Mouse (Mus musculus): ENCODE data around the gene Cacna1d.

Cacna1d gene

GRCm38 (mm10) chr14:30363487-30364167, 127.6 kb downstream of the Cacna1d start:
- DNase-seq, result no peak

GRCm38 (mm10) chr14:30362370-30362769, 128.9 kb downstream of the Cacna1d start:
- no peak for DNase-seq

GRCm38 (mm10) chr14:30360478-30360877, 130.8 kb downstream of the Cacna1d start:
- no peak for DNase-seq

DNA sequence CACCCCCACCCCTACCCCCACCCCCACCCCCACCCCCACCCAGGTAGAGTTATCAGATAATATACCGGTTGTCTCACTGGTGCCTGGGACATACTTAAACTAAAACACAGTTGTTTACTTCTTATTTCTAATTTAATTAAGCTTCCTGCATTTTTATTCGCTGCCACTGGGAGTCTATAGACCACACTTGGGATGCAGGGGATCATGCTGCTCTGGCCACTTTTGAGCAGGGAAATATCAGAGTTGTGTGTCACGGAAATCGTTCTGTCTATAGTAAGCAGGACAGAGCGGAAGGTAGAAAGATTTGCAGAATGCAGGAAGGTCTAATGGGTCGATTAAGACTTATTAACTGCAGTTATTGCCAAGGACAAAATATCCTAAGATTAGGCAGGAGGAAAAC, 131.3 kb downstream of the Cacna1d start:
- DNase-seq, result no peak

GRCm38 (mm10) chr14:30358028-30358427, 133.2 kb downstream of the Cacna1d start:
- no peak for DNase-seq

- no peak for DNase-seq
These were observed 134.8 kb downstream of the Cacna1d start for GRCm38 (mm10) chr14:30356456-30356855.

DNA sequence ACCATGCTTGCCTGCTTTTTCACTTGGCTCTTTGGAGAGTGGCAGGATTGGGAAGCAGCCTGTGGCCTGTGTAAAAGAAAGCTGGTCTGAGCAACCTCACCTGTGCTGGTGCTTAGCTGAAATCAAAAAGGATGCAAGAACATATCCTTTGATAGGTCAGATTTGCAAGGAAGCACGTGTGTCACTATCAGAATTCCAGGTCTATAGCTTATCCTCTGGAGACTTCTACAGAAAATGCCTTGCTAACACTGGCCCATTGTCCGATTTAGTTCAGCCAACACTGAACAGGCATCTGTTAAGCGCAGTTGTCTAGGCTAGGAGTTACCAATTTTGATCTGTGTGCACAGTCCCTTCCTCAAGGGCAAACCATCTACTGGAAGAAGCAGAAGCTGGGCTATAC, 136.5 kb downstream of the Cacna1d start:
- DNase-seq, result no peak

GRCm38 (mm10) chr14:30354127-30354463, 137.2 kb downstream of the Cacna1d start:
- no peak for DNase-seq

DNA sequence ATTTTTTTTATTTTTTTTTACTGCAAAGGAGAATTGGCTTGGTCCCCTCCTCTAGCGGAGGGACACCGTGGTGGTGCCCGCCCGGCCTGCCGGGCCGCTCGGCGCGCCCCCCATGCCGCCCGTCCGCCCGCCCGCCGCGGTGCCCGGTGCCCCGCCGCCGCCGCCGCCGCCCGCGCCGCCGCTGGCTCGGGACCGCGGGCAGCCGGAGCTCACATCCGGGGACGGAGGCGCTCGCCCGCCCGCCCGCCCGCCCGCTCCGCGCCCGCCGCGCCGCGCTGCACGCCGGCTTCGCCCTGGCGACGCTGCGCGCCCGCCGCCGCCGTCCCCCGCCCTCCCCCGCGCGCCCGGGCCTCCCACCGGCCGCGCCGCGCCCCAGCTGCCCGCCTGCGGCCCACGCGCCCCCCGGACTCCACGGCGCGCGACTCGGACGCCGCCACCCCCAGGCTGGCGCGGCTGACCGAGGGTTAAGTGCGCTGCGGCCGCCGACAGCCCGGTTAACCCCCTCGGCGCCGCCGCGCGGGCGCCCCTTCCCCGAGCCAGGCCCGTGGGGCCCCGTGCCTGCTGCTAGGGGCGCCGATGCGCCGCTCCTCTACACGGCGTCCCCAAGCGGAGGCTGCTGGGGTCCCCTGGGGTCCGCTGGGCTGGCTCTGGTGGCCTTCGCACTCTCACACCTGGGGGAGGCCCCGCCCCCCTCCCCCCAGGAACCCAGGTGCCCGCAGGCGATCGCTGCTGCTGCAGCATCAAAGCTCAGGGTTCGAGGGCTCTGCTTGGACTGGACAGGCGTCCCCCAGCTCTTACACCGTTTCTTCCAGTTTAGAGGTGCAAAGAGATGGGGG, 137.7 kb downstream of the Cacna1d start:
- peak; percentile 78 for DNase-seq

GRCm38 (mm10) chr14:30352951-30353270, 138.3 kb downstream of the Cacna1d start:
- no peak for DNase-seq

- peak; percentile 64 for DNase-seq
These were observed 138.9 kb downstream of the Cacna1d start for GRCm38 (mm10) chr14:30352061-30352950.

GRCm38 (mm10) chr14:30350285-30350684, 141.0 kb downstream of the Cacna1d start:
- no peak for DNase-seq

- no peak for DNase-seq
These were observed 146.0 kb downstream of the Cacna1d start for GRCm38 (mm10) chr14:30344948-30345865.

- no peak for DNase-seq
These were observed 147.5 kb downstream of the Cacna1d start for GRCm38 (mm10) chr14:30343740-30344139.

- no peak for DNase-seq
These were observed 149.2 kb downstream of the Cacna1d start for GRCm38 (mm10) chr14:30341825-30342590.

DNA sequence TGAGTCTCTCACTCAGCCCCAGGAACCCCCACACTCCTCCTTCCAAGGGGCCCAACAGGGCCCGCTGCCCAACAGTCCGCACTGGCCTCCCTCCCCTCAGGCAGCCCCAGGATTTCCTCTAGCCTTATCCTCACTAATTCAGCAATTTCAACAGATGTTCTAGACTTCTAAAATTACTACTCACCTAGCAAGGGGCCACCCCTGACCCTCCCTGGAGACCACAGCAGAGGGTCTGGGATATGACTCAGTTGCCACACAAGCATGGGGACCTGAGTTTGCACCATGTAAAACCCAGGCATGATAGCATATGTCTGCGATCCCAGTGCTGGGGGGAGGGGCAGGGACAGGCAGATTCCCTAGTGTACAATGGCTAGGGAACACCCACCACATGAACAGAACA, 151.1 kb downstream of the Cacna1d start:
- DNase-seq, result no peak

GRCm38 (mm10) chr14:30331856-30332255, 159.4 kb downstream of the Cacna1d start:
- no peak for DNase-seq

DNA sequence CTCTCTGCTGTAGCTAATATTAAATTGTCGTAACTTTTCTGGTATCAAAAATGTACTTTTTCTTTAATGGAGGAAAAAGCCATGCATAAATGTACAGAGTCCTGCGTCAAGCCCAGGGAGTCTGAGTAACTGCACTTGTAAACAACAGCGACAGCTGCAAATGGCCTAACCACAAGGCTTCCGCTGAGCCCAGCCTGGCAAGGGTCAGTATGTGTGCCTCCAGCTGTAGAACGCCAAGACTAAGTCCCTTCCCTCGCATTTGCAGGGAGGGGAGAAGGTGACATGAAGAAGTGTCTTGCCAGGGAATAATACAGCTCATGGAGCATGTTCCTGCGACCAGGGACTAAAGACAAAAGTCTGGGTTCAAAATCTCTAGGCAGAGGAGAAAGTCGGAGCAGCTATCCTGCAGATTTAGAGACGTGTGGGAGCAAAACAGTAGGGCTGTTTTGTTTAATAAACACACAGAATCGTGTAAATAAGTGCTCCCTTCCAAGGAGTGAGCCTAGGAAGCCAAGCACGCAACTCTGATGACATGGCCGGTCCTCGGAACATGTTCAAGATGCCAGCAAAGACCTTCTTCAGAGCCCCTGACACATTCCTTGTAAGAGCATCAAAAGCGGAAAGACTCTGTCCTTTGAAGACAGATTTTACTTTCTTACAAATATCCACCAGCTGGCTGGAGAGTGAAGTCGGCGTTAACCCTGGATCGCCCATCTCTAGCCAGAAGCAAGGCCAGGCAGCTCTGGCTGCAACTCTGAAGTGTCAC, 160.7 kb downstream of the Cacna1d start:
- no peak for DNase-seq

DNA sequence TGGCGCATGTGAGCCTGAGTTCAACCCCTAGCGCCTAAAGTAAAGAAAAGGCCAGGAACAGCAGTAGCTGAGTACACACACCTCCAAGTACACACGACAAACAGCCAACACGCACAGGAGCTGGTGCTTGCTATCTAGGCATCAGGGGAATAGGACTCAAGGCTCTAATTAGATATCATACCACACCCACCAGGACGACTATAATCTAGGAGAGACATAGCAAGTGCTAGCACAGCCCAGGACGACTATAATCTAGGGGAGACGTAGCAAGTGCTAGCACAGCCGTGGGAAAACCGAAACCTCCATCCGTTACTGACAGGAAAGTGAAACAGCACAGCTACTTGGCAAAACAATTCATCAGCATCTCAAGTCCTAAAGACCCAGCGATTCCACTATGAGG, 162.1 kb downstream of the Cacna1d start:
- no peak for DNase-seq

DNA sequence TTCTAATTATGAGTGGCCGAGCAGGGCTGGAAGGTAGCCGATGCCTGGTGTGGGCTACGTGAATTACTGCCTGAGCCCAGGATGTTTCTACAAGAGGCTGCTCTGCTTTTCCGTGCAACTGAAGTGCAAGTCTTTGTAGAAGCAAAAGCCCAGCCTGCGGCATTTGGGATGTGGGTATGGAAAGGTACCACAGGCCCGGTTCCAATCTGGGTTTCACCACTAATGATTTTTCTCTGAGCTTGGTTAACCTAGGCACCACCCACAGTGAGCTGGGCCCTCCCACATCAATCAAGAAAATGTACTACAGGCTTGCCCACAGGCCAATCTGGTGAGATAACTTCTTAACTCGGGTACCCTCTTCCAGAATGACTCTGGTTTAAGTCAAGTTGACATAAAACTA, 163.8 kb downstream of the Cacna1d start:
- no peak for DNase-seq

DNA sequence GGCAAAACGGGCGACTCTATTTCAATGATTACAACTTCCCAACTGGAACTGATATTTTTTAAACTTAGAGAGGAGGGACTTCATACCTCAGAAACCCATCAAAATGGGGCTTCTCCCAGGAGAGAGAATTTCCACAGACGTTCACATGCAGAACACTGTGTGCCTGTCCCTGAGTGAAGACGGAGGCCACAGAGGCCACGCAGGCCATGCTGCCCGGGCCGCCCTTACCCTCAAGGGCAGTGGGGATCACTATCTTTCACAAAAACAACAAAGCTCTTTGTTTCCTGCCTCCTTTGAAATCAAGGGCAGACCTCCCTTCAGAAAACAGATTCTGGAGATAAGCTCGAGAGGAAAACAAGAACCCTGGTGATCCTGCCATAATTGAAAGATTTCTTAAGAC, 164.2 kb downstream of the Cacna1d start:
- no peak for DNase-seq

Measured in retina, postnatal 1 day (tissue).